Mouse (Mus musculus): ENCODE measurements at regions not wholly inside any gene's neighbourhood (a gene's known extent, or its start where the extent isn't known, plus 50 kb on each side); places are given as distances from the start of the nearest gene placed in this dataset.
A peak's percentile ranks its signal among the peaks of the same experiment; 100 is the strongest.

DNA sequence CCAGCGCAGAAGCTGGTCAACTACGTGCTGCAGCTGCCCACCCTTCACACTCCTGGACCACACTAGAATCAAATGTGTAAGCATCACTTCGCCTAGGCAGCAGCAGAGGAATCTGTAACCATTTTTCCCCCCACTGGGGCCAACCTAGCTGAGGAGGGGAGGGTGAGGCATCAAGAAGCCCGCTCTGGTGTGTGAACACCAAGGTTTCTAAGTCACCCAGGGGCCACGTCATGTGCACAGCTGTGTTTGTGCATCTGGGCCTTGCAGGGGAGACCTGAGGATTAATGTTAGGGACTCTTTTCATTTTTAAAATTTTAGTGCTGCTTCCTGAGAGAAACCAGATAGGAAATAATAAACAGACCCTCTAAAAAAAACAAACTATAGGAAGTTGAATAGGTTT, 321.8 kb downstream of the Rnd3 start:
- TF ChIP-seq POLR2A (IDR thresholded peaks at IDR 0.05; ENCODE audit: insufficient read length, low read depth) (no peak), POLR2AphosphoS2 (IDR thresholded peaks at IDR 0.05; ENCODE audit: insufficient read length, low read depth) (no peak), REST (IDR thresholded peaks at IDR 0.05; ENCODE audit: insufficient read depth, insufficient read length) (no peak), MYOG (IDR thresholded peaks at IDR 0.05; ENCODE audit: control insufficient read depth in 1 of 3, insufficient read depth in 1 of 3, insufficient read length in 2 of 3, low read depth in 2 of 3) (no peak), SRF (IDR thresholded peaks at IDR 0.05; ENCODE audit: control insufficient read depth, insufficient read length, low read depth) (no peak), CEBPB (IDR thresholded peaks at IDR 0.05; ENCODE audit: insufficient read depth, poor library complexity, severe bottlenecking) (no peak)
- H3K79me2 ChIP-seq (ENCODE audit: control insufficient read depth, insufficient read depth) = no peaks in the 10 kb centered on the region
- no peaks in the 10 kb centered on the region for H3K27me3 ChIP-seq (ENCODE audit: control insufficient read depth, insufficient read depth, insufficient read length)
- H3ac ChIP-seq (ENCODE audit: control insufficient read depth, insufficient read length) = no peak overlapping the region
- H3K36me3 ChIP-seq (ENCODE audit: control insufficient read depth, insufficient read depth) = no peaks in the 10 kb centered on the region
- no peak overlapping the region for H3K4me3 ChIP-seq
- no peak overlapping the region for H3K4me2 ChIP-seq (ENCODE audit: low read depth)

DNA sequence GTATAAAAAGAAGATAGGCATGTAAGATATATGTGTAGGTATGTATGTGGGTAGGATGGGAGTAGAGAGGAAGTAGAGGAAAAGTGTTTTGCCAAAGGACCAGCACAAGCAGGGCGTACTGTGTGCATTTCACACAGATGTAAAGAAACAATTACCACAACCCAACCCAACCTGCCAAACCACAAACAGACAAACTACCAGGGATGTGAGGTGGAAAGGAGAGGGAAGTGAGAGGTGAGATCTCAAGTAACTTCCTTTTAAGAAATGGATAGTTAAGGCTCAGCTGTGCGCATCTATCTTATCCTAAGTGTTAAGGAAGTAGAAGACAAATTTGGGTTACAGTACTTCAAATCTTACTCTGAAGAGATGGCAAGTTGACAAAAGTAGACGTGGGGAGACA, 322.4 kb downstream of the Rnd3 start:
- no peaks in the 10 kb centered on the region for H3K27me3 ChIP-seq (ENCODE audit: control insufficient read depth, insufficient read depth, insufficient read length)
- TF ChIP-seq E2F4 (IDR thresholded peaks at IDR 0.05; ENCODE audit: insufficient read depth) = no peak
- TF ChIP-seq CEBPB (IDR thresholded peaks at IDR 0.05; ENCODE audit: insufficient read depth, poor library complexity, severe bottlenecking) = no peak
- no peak for TF ChIP-seq TCF12 (IDR thresholded peaks at IDR 0.05; ENCODE audit: insufficient read depth, poor library complexity, severe bottlenecking)
- no peak for TF ChIP-seq POLR2AphosphoS2 (IDR thresholded peaks at IDR 0.05; ENCODE audit: insufficient read length, low read depth)
- no peak for TF ChIP-seq POLR2A (IDR thresholded peaks at IDR 0.05; ENCODE audit: insufficient read length, low read depth)
- no peak for TF ChIP-seq REST (IDR thresholded peaks at IDR 0.05; ENCODE audit: insufficient read depth, insufficient read length)
- no peak for TF ChIP-seq TCF3 (IDR thresholded peaks at IDR 0.05; ENCODE audit: insufficient read length, low read depth)
- TF ChIP-seq MYOG (IDR thresholded peaks at IDR 0.05; ENCODE audit: control insufficient read depth in 1 of 3, insufficient read depth in 1 of 3, insufficient read length in 2 of 3, low read depth in 2 of 3) = no peak
- TF ChIP-seq MYOD1 (IDR thresholded peaks at IDR 0.05; ENCODE audit: control insufficient read depth in 1 of 3, insufficient read length in 2 of 3, low read depth in 2 of 3) = no peak
- no peak for TF ChIP-seq USF1 (IDR thresholded peaks at IDR 0.05; ENCODE audit: low read depth)
- no peaks in the 10 kb centered on the region for H3K36me3 ChIP-seq (ENCODE audit: control insufficient read depth, insufficient read depth)
- no peak overlapping the region for H3ac ChIP-seq (ENCODE audit: control insufficient read depth, insufficient read length)
- H3K79me2 ChIP-seq (ENCODE audit: control insufficient read depth, insufficient read depth) = no peaks in the 10 kb centered on the region
- H3K4me3 ChIP-seq = no peak overlapping the region
- H3K4me2 ChIP-seq (ENCODE audit: low read depth) = no peak overlapping the region

DNA sequence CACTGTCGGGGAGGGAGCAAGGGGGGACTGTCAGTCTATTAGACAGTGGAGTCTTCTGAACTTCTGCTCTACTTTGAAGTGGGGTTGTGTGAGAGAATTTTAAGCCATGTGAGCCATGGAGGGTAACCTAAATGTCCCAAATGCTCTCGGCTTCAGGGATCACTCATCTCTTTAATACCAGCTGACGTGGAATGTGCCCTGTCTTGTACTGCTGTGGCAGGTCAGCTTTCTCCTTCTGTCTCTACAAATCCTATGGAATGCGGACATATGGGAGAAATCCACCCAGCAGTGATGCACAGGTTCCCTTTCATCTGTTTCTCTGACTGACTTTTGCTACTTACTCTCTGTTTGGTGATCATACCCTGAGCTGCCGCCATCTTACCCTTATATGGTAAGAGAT, 323.3 kb downstream of the Rnd3 start:
- no peaks in the 10 kb centered on the region for H3K36me3 ChIP-seq (ENCODE audit: control insufficient read depth, insufficient read depth)
- H3K27me3 ChIP-seq (ENCODE audit: control insufficient read depth, insufficient read depth, insufficient read length) = no peaks in the 10 kb centered on the region
- H3K4me2 ChIP-seq (ENCODE audit: low read depth) = peak overlapping the region; percentile 73
- H3K79me2 ChIP-seq (ENCODE audit: control insufficient read depth, insufficient read depth) = no peaks in the 10 kb centered on the region
- TF ChIP-seq POLR2AphosphoS2 (IDR thresholded peaks at IDR 0.05; ENCODE audit: insufficient read length, low read depth) = no peak
- no peak for TF ChIP-seq TCF12 (IDR thresholded peaks at IDR 0.05; ENCODE audit: insufficient read depth, poor library complexity, severe bottlenecking)
- no peak for TF ChIP-seq SRF (IDR thresholded peaks at IDR 0.05; ENCODE audit: control insufficient read depth, insufficient read length, low read depth)
- no peak for TF ChIP-seq CEBPB (IDR thresholded peaks at IDR 0.05; ENCODE audit: insufficient read depth, poor library complexity, severe bottlenecking)
- no peak for TF ChIP-seq MAX (IDR thresholded peaks at IDR 0.05; ENCODE audit: low read depth)
- no peak for TF ChIP-seq TCF3 (IDR thresholded peaks at IDR 0.05; ENCODE audit: insufficient read length, low read depth)
- no peak overlapping the region for H3ac ChIP-seq (ENCODE audit: control insufficient read depth, insufficient read length)
- H3K4me3 ChIP-seq = no peak overlapping the region

- no peaks in the 10 kb centered on the region for H3K79me2 ChIP-seq (ENCODE audit: control insufficient read depth, insufficient read depth)
- H3K4me2 ChIP-seq (ENCODE audit: low read depth) = peak overlapping the region; percentile 73
- no peak overlapping the region for H3K4me3 ChIP-seq
- no peaks in the 10 kb centered on the region for H3K36me3 ChIP-seq (ENCODE audit: control insufficient read depth, insufficient read depth)
- TF ChIP-seq E2F4 (IDR thresholded peaks at IDR 0.05; ENCODE audit: insufficient read depth) (no peak), MYOG (IDR thresholded peaks at IDR 0.05; ENCODE audit: control insufficient read depth in 1 of 3, insufficient read depth in 1 of 3, insufficient read length in 2 of 3, low read depth in 2 of 3) (no peak), MYOD1 (IDR thresholded peaks at IDR 0.05; ENCODE audit: control insufficient read depth in 1 of 3, insufficient read length in 2 of 3, low read depth in 2 of 3) (no peak), USF1 (IDR thresholded peaks at IDR 0.05; ENCODE audit: low read depth) (no peak), POLR2AphosphoS2 (IDR thresholded peaks at IDR 0.05; ENCODE audit: insufficient read length, low read depth) (no peak), TCF3 (IDR thresholded peaks at IDR 0.05; ENCODE audit: insufficient read length, low read depth) (no peak), MAX (IDR thresholded peaks at IDR 0.05; ENCODE audit: low read depth) (no peak)
- H3ac ChIP-seq (ENCODE audit: control insufficient read depth, insufficient read length) = no peak overlapping the region
- no peaks in the 10 kb centered on the region for H3K27me3 ChIP-seq (ENCODE audit: control insufficient read depth, insufficient read depth, insufficient read length)
These were observed 324.1 kb downstream of the Rnd3 start for GRCm38 (mm10) chr2:50824782-50825181.

DNA sequence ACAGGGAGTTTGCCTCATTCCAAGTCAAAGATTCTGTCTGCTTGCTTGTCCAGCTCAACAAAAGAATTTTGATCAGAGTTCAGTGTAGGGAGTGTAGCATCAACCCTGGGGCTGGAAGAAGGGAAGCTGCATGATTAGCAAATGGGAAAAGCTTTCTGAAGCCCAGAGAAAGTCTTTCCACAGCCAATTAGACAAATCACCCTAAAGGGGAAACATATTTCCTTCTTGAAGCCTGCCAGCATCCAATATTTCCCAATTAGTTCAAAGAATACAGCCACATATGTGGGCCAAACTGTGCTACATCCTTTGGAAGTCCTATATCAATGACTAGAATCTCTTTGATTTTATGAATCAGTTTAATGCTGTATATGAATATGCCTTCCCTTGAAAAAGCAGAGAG, 326.2 kb downstream of the Rnd3 start:
- H3K4me2 ChIP-seq (ENCODE audit: low read depth) = no peak overlapping the region
- TF ChIP-seq POLR2A (IDR thresholded peaks at IDR 0.05; ENCODE audit: insufficient read length, low read depth) = no peak
- no peak for TF ChIP-seq TCF12 (IDR thresholded peaks at IDR 0.05; ENCODE audit: insufficient read depth, poor library complexity, severe bottlenecking)
- no peak for TF ChIP-seq E2F4 (IDR thresholded peaks at IDR 0.05; ENCODE audit: insufficient read depth)
- TF ChIP-seq MAX (IDR thresholded peaks at IDR 0.05; ENCODE audit: low read depth) = no peak
- no peak for TF ChIP-seq POLR2AphosphoS2 (IDR thresholded peaks at IDR 0.05; ENCODE audit: insufficient read length, low read depth)
- TF ChIP-seq REST (IDR thresholded peaks at IDR 0.05; ENCODE audit: insufficient read depth, insufficient read length) = no peak
- TF ChIP-seq MYOG (IDR thresholded peaks at IDR 0.05; ENCODE audit: control insufficient read depth in 1 of 3, insufficient read depth in 1 of 3, insufficient read length in 2 of 3, low read depth in 2 of 3) = no peak
- TF ChIP-seq USF1 (IDR thresholded peaks at IDR 0.05; ENCODE audit: low read depth) = no peak
- H3K36me3 ChIP-seq (ENCODE audit: control insufficient read depth, insufficient read depth) = no peaks in the 10 kb centered on the region
- no peaks in the 10 kb centered on the region for H3K79me2 ChIP-seq (ENCODE audit: control insufficient read depth, insufficient read depth)
- no peak overlapping the region for H3ac ChIP-seq (ENCODE audit: control insufficient read depth, insufficient read length)
- H3K4me3 ChIP-seq = no peak overlapping the region
- no peaks in the 10 kb centered on the region for H3K27me3 ChIP-seq (ENCODE audit: control insufficient read depth, insufficient read depth, insufficient read length)

Data from myocyte (in vitro differentiated cells).